Mouse (Mus musculus) forebrain, embryonic 15.5 days (tissue): Measurements from ENCODE around the gene Stk39. TPM values are rescaled to one million over a fixed set of nuclear protein-coding genes. Genes with fewer than 3 reads are reported as not detected.

Source experiments
- ATAC-seq: fragments of 200-750 bp; cut with Nextera tagmentation; replicated peaks from 2 replicates; pipeline ENCODE4 v1.8.0; 2017; ENCODE audit warnings: mild to moderate bottlenecking, moderate TSS enrichment, moderate library complexity
- H3K27ac ChIP-seq: fragments of 300-500 bp; sonication (generic); replicated peaks from 2 replicates; pipeline ENCODE4 v1.5.1; 2015; ENCODE audit warnings: mild to moderate bottlenecking, inconsistent platforms
- H3K27me3 ChIP-seq: fragments of 300-500 bp; sonication (generic); 2 replicates; pipeline ENCODE4 v1.6.1; 2015; ENCODE audit warnings: inconsistent platforms
- H3K36me3 ChIP-seq: fragments of 300-500 bp; sonication (generic); 2 replicates; pipeline ENCODE4 v1.6.1; 2015; ENCODE audit warnings: mild to moderate bottlenecking, inconsistent platforms
- H3K4me1 ChIP-seq: fragments of 300-500 bp; sonication (generic); 2 replicates; pipeline ENCODE4 v1.6.1; 2015; ENCODE audit warnings: inconsistent platforms
- H3K4me2 ChIP-seq: fragments of 300-500 bp; sonication (generic); replicated peaks from 2 replicates; pipeline ENCODE4 v1.6.1; 2015; ENCODE audit warnings: mild to moderate bottlenecking, inconsistent platforms
- H3K4me3 ChIP-seq: fragments of 300-500 bp; sonication (generic); 2 replicates; pipeline ENCODE4 v1.5.1; 2015; ENCODE audit warnings: mild to moderate bottlenecking, inconsistent platforms
- H3K9ac ChIP-seq: fragments of 300-500 bp; sonication (generic); replicated peaks from 2 replicates; pipeline ENCODE4 v1.6.1; 2015; ENCODE audit warnings: mild to moderate bottlenecking, inconsistent platforms
- H3K9me3 ChIP-seq: fragments of 300-500 bp; sonication (generic); 2 replicates; pipeline ENCODE4 v1.6.1; 2016; ENCODE audit warnings: inconsistent platforms
- WGBS: fragments of 180-500 bp; shearing (Covaris S2); methylation state at CpG from one replicate; pipeline ENCODE4 v1.1.7; 2015; ENCODE audit warnings: mixed read lengths; 5-methylcytosine and 5-hydroxymethylcytosine counted together
- polyA plus RNA-seq: library from polyadenylated mRNA; unstranded; fragments of >200 nt; fragmentation: Nextera tagmentation; extraction: Ambion mirVana; gene quantifications from 2 replicates; pipeline ENCODE4 v1.2.1, GENCODE M21; 2015

The Stk39 gene
- polyA plus RNA-seq, 1 experiment from 2014 or later: 22.5 TPM

DNA sequence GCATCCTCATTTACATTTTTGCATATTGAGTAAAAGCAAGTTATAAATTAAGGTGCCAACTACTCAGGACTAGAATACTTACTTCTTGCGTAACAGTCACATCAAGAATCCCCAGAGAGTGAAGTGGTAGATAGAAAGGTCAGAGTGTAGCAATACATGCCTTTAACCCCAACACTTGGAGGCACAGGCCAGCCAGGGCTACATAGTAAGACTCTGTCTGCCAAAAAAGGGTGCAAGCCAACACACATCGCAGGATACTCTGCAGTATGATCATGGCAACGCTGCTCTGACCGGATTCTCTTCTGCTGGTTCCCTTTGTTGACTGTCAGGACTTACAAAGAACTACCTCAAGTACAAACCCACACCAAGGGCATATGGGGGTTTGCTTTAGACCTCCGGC lies 101.7 kb downstream of the Stk39 start:
- H3K27me3 ChIP-seq: no peaks in the 10 kb centered on the region
- H3K36me3 ChIP-seq: no peaks in the 10 kb centered on the region
- no peak overlapping the region for H3K9ac ChIP-seq
- H3K4me1 ChIP-seq: peaks cover 32% of the 10 kb centered on the region
- ATAC-seq: peak; percentile 36; the same call in 1 of the 2 replicates
- no peak overlapping the region for H3K4me2 ChIP-seq
- 52% methylated on average over 5 of the region's 5 CpGs for WGBS
- no peak overlapping the region for H3K27ac ChIP-seq
- H3K9me3 ChIP-seq: no peaks in the 10 kb centered on the region
- no peak overlapping the region for H3K4me3 ChIP-seq

DNA sequence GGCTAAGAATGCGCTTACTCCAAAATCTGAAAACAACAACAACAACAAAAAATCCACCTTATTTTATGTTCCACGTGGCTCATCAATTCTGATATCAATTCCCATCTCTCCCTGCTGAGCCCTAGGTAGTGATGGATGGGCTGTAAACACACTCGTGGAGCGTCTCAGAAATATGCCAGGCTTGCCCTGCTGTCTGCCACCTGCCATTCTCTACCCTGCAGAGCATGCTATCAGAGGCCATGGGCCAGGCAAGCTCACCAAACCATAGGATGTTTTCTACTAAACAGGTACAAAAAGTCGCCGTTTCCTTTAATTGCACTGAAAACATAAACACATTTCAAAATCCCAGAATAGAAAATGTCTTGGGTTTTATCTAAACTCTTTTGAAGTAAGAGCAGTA lies 103.0 kb downstream of the Stk39 start:
- Histone ChIP-seq H3K27ac (no peak overlapping the region), H3K9ac (no peak overlapping the region), H3K36me3 (no peaks in the 10 kb centered on the region), H3K27me3 (no peaks in the 10 kb centered on the region), H3K4me3 (no peak overlapping the region), H3K9me3 (no peaks in the 10 kb centered on the region), H3K4me2 (no peak overlapping the region), H3K4me1 (peaks cover 35% of the 10 kb centered on the region)
- 79% methylated on average over 6 of the region's 6 CpGs for WGBS
- no peak for ATAC-seq

DNA sequence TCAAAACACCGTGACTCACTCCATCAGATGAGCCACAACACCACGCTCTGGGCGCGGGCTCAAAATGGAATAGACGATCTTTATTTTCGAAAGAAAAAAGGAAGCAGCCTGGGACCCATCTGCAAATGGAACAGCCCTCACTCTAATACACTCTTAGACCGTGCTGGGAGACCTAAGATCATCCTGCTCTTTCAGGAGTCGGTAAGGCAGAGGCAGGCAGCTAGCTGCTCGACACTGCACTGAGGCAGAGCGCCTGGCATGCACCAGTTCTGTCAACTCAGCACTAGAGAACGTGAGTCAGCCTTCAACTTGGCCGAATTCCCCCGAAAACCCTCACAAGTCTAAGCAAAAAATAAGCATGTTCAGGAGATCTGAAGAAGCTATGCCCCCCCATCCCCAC lies 104.1 kb downstream of the Stk39 start:
- Histone ChIP-seq H3K9me3 (no peaks in the 10 kb centered on the region), H3K36me3 (no peaks in the 10 kb centered on the region), H3K27me3 (no peaks in the 10 kb centered on the region), H3K4me1 (peaks cover 37% of the 10 kb centered on the region), H3K27ac (peak overlapping the region; percentile 9; the same call in 1 of the 2 replicates), H3K9ac (no peak overlapping the region), H3K4me2 (no peak overlapping the region), H3K4me3 (no peak overlapping the region)
- ATAC-seq: peak; percentile 36
- WGBS: 36% methylated on average over 13 of the region's 13 CpGs

DNA sequence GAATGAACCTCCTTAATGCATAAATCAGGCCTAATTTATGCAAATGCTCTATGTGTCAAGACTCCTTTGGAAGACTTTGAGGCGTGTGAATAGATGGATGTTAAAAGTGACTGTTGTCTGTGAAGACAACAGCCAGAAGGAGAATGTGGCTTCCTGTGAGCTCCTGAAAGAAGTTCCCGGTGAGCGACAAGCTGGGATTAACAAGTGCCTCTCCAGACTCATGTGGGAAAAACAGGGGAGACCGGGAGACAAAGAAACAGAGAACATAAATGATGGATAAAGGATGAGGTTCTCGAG lies 105.2 kb downstream of the Stk39 start:
- Histone ChIP-seq H3K27ac (no peak overlapping the region), H3K4me1 (peaks cover 37% of the 10 kb centered on the region), H3K4me3 (no peak overlapping the region), H3K4me2 (no peak overlapping the region; the same call in 1 of the 2 replicates), H3K36me3 (no peaks in the 10 kb centered on the region), H3K9ac (no peak overlapping the region), H3K27me3 (no peaks in the 10 kb centered on the region), H3K9me3 (no peaks in the 10 kb centered on the region)
- ATAC-seq: 0 out of 2 replicates have a peak, but pooled peaks have one; percentile 9
- 4% methylated on average over 5 of the region's 5 CpGs for WGBS

DNA sequence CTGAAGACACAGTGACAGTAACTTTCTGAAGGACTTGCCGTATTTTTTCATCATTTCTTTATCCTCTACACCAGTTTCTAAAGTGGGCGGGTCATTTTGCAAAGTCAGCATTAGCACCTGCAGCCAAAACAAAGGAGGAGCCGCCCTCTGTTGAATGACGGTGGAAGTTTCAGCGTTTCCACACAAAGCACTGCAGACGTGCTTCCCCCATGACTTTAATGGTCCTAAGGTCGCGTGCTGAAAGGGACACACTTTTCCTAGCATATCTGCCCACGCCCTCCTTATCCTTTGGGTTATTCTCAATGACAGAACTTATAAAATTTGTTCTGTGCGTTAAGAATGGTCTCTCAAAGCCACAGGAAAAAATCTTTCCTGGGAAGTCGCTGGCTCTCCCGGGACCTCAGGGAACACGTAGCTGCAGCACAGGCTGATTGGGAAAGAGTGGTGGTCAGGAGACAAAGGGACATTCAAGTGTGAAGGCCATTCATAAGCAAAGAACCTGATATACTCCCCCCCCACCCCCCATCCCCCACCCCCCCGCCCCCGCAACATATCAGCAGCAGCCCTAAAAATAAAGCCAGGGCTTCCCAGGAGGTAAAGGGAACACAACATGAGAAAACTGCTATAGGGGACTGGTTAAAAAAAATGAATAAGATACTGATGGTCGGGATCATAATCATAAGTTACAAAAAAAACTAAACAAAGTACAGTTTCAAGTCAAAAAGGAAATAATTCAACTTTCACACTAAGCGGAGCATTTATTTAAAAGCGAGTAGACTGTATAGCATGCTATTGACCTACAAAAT lies 105.8 kb downstream of the Stk39 start:
- peak overlapping the region; percentile 33 for H3K4me2 ChIP-seq
- peak overlapping the region; percentile 36; the same call in 1 of the 2 replicates for H3K27ac ChIP-seq
- H3K9ac ChIP-seq: peak overlapping the region; percentile 16; the same call in 1 of the 2 replicates
- H3K4me3 ChIP-seq: peak overlapping the region; percentile 16
- 3% methylated on average over 18 of the region's 18 CpGs for WGBS
- no peaks in the 10 kb centered on the region for H3K36me3 ChIP-seq
- peaks cover 37% of the 10 kb centered on the region for H3K4me1 ChIP-seq
- H3K9me3 ChIP-seq: no peaks in the 10 kb centered on the region
- ATAC-seq: no peak
- H3K27me3 ChIP-seq: no peaks in the 10 kb centered on the region

DNA sequence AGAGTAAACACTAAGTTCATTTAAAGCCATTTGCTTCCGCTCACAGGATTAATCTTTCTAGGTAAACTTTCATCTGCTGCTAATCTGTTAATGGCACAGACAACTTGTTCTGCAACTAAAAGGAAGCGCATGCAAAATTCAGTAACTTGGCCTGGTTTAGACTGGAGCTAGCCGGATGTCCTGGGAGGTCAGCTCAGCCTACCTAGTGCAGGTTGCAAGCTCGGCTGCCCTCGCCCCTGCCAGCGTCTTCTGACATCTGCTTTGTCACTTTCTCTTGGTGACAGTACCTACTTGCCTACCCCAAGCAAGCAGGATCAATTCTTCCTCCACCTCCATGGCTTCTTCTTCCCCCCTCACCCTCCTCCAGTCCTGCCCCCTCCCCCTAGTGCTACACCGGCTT lies 106.6 kb downstream of the Stk39 start:
- 24% methylated on average over 6 of the region's 7 CpGs for WGBS
- H3K4me1 ChIP-seq: peaks cover 36% of the 10 kb centered on the region
- H3K4me3 ChIP-seq: no peak overlapping the region
- no peak overlapping the region for H3K9ac ChIP-seq
- H3K27ac ChIP-seq: no peak overlapping the region
- no peak for ATAC-seq
- H3K36me3 ChIP-seq: no peaks in the 10 kb centered on the region
- H3K27me3 ChIP-seq: no peaks in the 10 kb centered on the region
- H3K4me2 ChIP-seq: peak overlapping the region; percentile 33; the same call in 1 of the 2 replicates
- H3K9me3 ChIP-seq: no peaks in the 10 kb centered on the region

GRCm38 (mm10) chr2:68364181-68364900 lies 107.7 kb downstream of the Stk39 start:
- 15% methylated on average over 12 of the region's 12 CpGs for WGBS
- H3K27me3 ChIP-seq: no peaks in the 10 kb centered on the region
- 0 out of 2 replicates have a peak overlapping the region, but pooled peaks have one; percentile 13 for H3K4me2 ChIP-seq
- H3K36me3 ChIP-seq: no peaks in the 10 kb centered on the region
- H3K4me3 ChIP-seq: no peak overlapping the region
- peak; percentile 56 for ATAC-seq
- no peak overlapping the region; the same call in 1 of the 2 replicates for H3K9ac ChIP-seq
- H3K9me3 ChIP-seq: no peaks in the 10 kb centered on the region
- H3K27ac ChIP-seq: no peak overlapping the region
- peaks cover 33% of the 10 kb centered on the region for H3K4me1 ChIP-seq

DNA sequence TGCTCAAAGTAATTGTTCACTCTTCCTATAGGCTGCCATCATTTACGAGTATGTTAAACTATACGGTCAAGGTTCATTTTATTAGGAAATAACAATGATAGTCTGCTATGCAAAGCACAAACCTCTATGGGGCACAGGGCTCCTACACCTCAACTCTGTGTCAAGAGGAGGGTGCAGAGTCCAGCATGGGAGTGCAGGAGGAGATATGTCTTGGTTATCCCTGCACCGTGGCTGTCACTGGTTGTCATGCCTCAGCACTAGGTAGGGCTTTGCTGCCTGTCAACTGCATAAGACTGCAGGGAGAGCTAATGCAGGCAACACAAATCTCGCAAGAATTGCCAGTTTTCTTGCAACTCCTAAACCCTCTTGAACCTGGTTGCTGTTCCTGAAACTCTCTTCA lies 108.9 kb downstream of the Stk39 start:
- no peaks in the 10 kb centered on the region for H3K9me3 ChIP-seq
- WGBS: 72% methylated on average over 4 of the region's 4 CpGs
- H3K4me2 ChIP-seq: no peak overlapping the region
- H3K27me3 ChIP-seq: no peaks in the 10 kb centered on the region
- no peak overlapping the region for H3K9ac ChIP-seq
- no peak overlapping the region for H3K27ac ChIP-seq
- H3K4me1 ChIP-seq: peaks cover 29% of the 10 kb centered on the region
- no peak overlapping the region for H3K4me3 ChIP-seq
- no peak for ATAC-seq
- H3K36me3 ChIP-seq: peaks cover 6% of the 10 kb centered on the region; the same call in 1 of the 2 replicates

GRCm38 (mm10) chr2:68361701-68362100 lies 110.4 kb downstream of the Stk39 start:
- Histone ChIP-seq H3K27ac (no peak overlapping the region), H3K27me3 (no peaks in the 10 kb centered on the region), H3K4me2 (no peak overlapping the region), H3K9ac (no peak overlapping the region), H3K9me3 (no peaks in the 10 kb centered on the region), H3K4me3 (no peak overlapping the region), H3K4me1 (peaks cover 16% of the 10 kb centered on the region), H3K36me3 (peaks cover 8% of the 10 kb centered on the region; the same call in 1 of the 2 replicates)
- no peak for ATAC-seq
- WGBS: 61% methylated on average over 5 of the region's 5 CpGs

GRCm38 (mm10) chr2:68350621-68351020 lies 121.4 kb downstream of the Stk39 start:
- Histone ChIP-seq H3K4me3 (no peak overlapping the region), H3K4me1 (peaks cover 19% of the 10 kb centered on the region), H3K27ac (no peak overlapping the region), H3K27me3 (no peaks in the 10 kb centered on the region), H3K9ac (no peak overlapping the region), H3K4me2 (no peak overlapping the region), H3K9me3 (no peaks in the 10 kb centered on the region), H3K36me3 (no peaks in the 10 kb centered on the region)
- no peak; the same call in 1 of the 2 replicates for ATAC-seq
- WGBS: 6% methylated on average over 6 of the region's 6 CpGs

- 51% methylated on average over 24 of the region's 24 CpGs for WGBS
- Histone ChIP-seq H3K4me2 (peak overlapping the region; percentile 31), H3K27ac (0 out of 2 replicates have a peak overlapping the region, but pooled peaks have one; percentile 45)
Observed at GRCm38 (mm10) chr2:68349593-68350383, 122.3 kb downstream of the Stk39 start.

More at GRCm38 (mm10) chr2:68349593-68350383, 122.3 kb downstream of the Stk39 start:
- H3K4me3 ChIP-seq: no peak overlapping the region
- no peaks in the 10 kb centered on the region for H3K27me3 ChIP-seq
- H3K4me1 ChIP-seq: peaks cover 19% of the 10 kb centered on the region
- no peaks in the 10 kb centered on the region for H3K9me3 ChIP-seq
- H3K36me3 ChIP-seq: no peaks in the 10 kb centered on the region
- ATAC-seq: peak; percentile 59
- H3K9ac ChIP-seq: no peak overlapping the region
